23 mouse cellular contexts compared by ENCODE assay signal in the genomic region with DNA sequence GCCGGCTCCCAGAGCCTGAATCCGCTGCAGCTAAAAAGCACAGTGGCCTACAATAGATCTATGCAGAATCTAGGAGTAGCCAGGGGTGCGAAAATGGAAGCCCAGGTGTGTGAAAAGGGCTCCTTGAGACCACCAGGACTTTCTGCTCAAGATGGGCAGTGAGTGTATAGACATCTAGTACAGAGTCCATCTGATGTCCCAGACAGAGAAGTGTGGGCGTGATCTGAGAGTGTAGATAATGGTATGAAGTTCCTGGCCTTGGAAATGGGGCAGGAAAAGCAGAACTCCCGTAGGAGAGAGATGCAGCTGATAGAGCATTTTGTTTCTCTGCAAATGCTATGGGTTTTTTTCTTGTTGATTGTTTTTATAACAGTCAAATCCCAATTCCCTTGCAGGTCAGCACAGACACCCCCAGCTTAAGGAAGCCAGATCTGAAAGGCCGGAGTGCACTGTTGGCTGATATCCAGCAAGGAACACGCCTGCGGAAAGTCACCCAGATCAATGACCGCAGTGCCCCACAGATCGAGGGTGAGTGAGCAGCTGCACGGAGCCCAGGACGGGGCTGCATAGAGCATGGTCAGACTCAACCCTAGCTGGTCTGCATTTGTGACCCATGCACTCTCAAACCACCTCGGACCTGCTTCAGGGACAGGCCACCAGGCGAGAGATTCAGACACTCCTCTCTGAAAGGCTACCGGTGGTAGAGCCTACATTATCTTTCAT.
"Had no signal": no experiment of that assay in that cellular context is flagged by ENCODE, and none has a peak within 500 bp of the region (broad histone marks: within the 10 kb centered on the region; RNA-seq: fewer than 3 reads in every experiment).

No protein-coding gene starts in this region.

- H3K4me3 ChIP-seq: heart, adult 2 months; heart, embryonic 13.5 days; heart, embryonic 15.5 days; hindbrain, embryonic 13.5 days; hindbrain, embryonic 15.5 days; limb, embryonic 13.5 days; limb, embryonic 15.5 days; liver, embryonic 12.5 days had no signal

- DNase-seq: gastrocnemius, postnatal 14 days; gastrocnemius, postnatal 36 days; heart, adult 11 months; heart, adult 2 months; heart, postnatal 14 days; heart, postnatal 36 days; kidney, adult 18-20 months; kidney, adult 8-10 months; kidney, postnatal 10 days; kidney, postnatal 36 days; layer of hippocampus, adult 9-11 months; layer of hippocampus, postnatal 36 days; left cerebral cortex, postnatal 4 days had no signal

- H3K9me3 ChIP-seq: heart, embryonic 13.5 days; heart, embryonic 15.5 days; hindbrain, embryonic 13.5 days; hindbrain, embryonic 15.5 days; limb, embryonic 15.5 days; liver, embryonic 12.5 days had no signal

- H3K27ac ChIP-seq: heart, adult 2 months; heart, embryonic 13.5 days; heart, embryonic 15.5 days; hindbrain, embryonic 13.5 days; hindbrain, embryonic 15.5 days; hindbrain, postnatal 0 days; limb, embryonic 13.5 days; limb, embryonic 15.5 days; liver, embryonic 12.5 days; liver, embryonic 14.5 days had no signal

- H3K36me3 ChIP-seq: heart, embryonic 15.5 days; hindbrain, embryonic 13.5 days; hindbrain, embryonic 15.5 days; limb, embryonic 13.5 days; limb, embryonic 15.5 days; liver, embryonic 12.5 days had no signal

- H3K4me2 ChIP-seq: heart, embryonic 11.5 days; heart, embryonic 13.5 days; heart, embryonic 15.5 days; hindbrain, embryonic 13.5 days; hindbrain, embryonic 15.5 days; limb, embryonic 13.5 days; limb, embryonic 15.5 days; liver, embryonic 12.5 days had no signal

- ATAC-seq: hindbrain, postnatal 0 days; liver, embryonic 12.5 days had no signal

- H3K27me3 ChIP-seq: heart, embryonic 15.5 days; hindbrain, embryonic 15.5 days had no signal

- H3K9ac ChIP-seq: heart, embryonic 13.5 days; heart, embryonic 15.5 days; hindbrain, embryonic 13.5 days; hindbrain, embryonic 15.5 days; limb, embryonic 13.5 days; limb, embryonic 15.5 days; liver, embryonic 12.5 days; liver, embryonic 14.5 days had no signal
